Mouse (Mus musculus): ENCODE data around the gene Cgas. TPM values are rescaled to one million over a fixed set of nuclear protein-coding genes. Genes with fewer than 3 reads are reported as not detected.

The Cgas gene
- polyA plus RNA-seq, 1 experiment from 2014 or later, result 0.62 TPM

- H3K9me3 ChIP-seq (replicated peaks), result no peaks in the 10 kb centered on the region
- H3K4me2 ChIP-seq, result no peak overlapping the region
- H3K36me3 ChIP-seq (ENCODE audit: poor library complexity, severe bottlenecking), result peaks cover 35% of the 10 kb centered on the region
- H3K27ac ChIP-seq, result no peak overlapping the region
- WGBS, result 77% methylated on average over 5 of the region's 5 CpGs
- no peak for ATAC-seq
- no peak overlapping the region for H3K4me3 ChIP-seq
- no peak overlapping the region for H3K9ac ChIP-seq
- peaks cover 13% of the 10 kb centered on the region for H3K4me1 ChIP-seq
- peaks cover 15% of the 10 kb centered on the region for H3K27me3 ChIP-seq
Measured at GRCm38 (mm10) chr9:78450404-78450803, 7.4 kb upstream of the Cgas start.

DNA sequence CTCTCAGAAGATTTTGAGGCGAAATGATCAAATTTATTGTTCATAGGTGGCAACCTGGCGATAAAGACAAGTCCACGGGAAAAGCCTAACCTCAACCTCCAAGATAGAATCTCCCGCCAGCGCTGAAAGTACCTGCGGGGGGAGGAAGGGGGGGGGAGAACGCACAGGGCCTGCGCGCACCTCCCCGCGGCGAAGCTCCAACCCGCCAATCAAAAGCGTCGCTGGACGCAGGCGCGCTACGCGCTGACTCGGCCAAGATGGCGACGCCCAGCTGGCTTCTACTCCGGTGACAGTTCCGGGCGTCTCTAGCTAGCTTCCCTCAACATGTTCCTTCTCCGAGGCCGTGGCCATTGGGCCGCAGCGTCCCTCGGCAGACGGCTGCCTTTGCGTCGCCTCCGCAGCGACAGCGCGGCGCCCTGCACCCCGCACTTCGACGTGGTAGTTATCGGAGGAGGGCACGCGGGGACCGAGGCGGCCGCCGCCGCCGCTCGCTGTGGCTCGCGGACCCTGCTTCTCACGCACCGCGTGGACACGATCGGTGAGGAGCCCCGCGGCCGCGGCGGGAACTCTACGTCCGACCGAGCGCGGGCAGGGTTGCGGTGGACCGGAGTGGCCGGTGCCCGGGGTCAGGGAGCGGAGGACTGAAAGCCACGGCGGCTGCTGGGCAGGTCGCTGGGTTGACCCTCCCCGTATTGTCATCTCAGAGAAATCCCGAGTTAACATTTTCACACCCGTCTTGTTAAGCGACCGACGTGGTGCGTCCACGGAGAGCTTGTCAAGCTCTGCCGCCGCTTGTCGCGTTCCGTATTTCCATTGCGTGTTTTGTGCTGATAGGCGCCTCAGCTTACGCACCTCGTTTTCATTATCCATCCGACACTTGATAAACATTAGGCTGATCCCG lies 5.2 kb upstream of the Cgas start, which contains the start of the genes Mto1 and Gm17324:
Gene Mto1, plus strand, starts transcription at position 236 of the 901 bp plus-strand sequence.
Gene Gm17324, minus strand, starts transcription at position 814 of the 901 bp plus-strand sequence.
- Histone ChIP-seq H3K4me3 (peak within 1 kb of the TSS; percentile 87), H3K9me3 (replicated peaks) (no peaks in the 10 kb centered on the region), H3K4me1 (peaks cover 13% of the 10 kb centered on the region), H3K9ac (peak within 1 kb of the TSS; percentile 86), H3K27me3 (peaks cover 35% of the 10 kb centered on the region), H3K36me3 (ENCODE audit: poor library complexity, severe bottlenecking) (peaks cover 22% of the 10 kb centered on the region), H3K4me2 (peak within 1 kb of the TSS; percentile 66), H3K27ac (peak within 1 kb of the TSS; percentile 90)
- peak; percentile 97 for ATAC-seq
- under 1% methylated on average over 93 of the region's 96 CpGs for WGBS

DNA sequence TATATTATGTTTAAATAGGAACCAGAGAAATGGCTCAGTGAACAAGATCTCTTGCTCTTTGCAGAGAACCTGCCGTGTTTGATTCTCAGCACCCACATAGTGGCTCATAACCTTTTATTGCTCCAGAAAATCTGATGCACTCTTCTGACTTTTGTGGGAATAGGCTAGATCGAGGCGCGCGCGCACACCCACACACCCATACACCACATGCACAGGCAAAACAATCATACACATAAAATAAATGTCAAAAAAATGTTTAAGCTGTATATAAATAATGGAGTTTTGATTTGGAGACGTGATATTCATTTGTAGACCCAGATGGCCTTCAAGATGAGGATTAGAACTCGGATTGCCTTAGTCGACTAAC lies 4.6 kb upstream of the Cgas start:
- H3K27me3 ChIP-seq, result peaks cover 41% of the 10 kb centered on the region
- no peak overlapping the region for H3K27ac ChIP-seq
- H3K9ac ChIP-seq, result peak overlapping the region; percentile 86
- peaks cover 19% of the 10 kb centered on the region for H3K4me1 ChIP-seq
- H3K4me3 ChIP-seq, result peak overlapping the region; percentile 87
- peak overlapping the region; percentile 66 for H3K4me2 ChIP-seq
- 23% methylated on average over 9 of the region's 9 CpGs for WGBS
- no peaks in the 10 kb centered on the region for H3K9me3 ChIP-seq (replicated peaks)
- H3K36me3 ChIP-seq (ENCODE audit: poor library complexity, severe bottlenecking), result peaks cover 15% of the 10 kb centered on the region
- ATAC-seq, result peak; percentile 48

DNA sequence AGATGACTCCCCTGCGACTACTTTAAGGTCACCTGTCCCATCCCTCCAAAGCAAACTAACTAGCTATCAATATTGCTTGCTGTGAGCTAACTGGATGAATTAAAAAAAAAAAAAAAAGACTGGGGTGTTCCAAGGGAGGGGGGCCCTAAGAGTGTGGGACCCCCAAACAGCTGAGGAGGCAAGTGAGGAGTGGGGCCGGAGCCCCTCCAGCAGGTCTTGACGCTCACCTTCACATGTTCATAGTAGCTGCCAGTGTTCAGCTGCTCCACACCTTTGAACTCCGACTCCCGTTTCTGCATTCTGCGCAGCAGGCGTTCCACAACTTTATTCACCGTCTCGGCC lies 829 bp downstream of the Cgas start:
- peak overlapping the region; percentile 72 for H3K4me2 ChIP-seq
- H3K36me3 ChIP-seq (ENCODE audit: poor library complexity, severe bottlenecking), result no peaks in the 10 kb centered on the region
- H3K27ac ChIP-seq, result no peak overlapping the region
- H3K27me3 ChIP-seq, result peaks cover 73% of the 10 kb centered on the region
- WGBS, result 4% methylated on average over 9 of the region's 9 CpGs
- H3K9ac ChIP-seq, result peak overlapping the region; percentile 58; the same call in 1 of the 2 replicates
- peak; percentile 14; the same call in 1 of the 2 replicates for ATAC-seq
- H3K4me3 ChIP-seq, result peak overlapping the region; percentile 44
- H3K4me1 ChIP-seq, result peaks cover 12% of the 10 kb centered on the region
- no peaks in the 10 kb centered on the region for H3K9me3 ChIP-seq (replicated peaks)

DNA sequence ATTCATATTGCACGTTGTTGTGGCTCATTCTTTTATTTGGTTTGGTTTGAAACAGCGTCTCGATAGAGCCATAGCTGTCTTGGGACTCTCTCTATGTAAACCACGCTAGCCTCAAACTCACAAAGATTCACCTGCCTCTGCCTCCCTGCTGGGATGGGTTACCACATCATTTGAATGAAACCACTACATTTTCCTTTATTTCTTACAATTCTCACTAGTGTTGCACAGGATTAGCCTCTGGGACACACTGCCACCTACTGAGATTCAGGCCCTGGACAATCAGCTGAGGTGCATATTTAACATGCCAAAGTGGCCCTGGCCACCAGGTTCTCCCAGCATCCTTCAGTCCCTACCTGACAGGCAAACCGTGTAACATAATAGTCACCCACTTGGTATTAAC lies 3.6 kb downstream of the Cgas start:
- Histone ChIP-seq H3K27ac (no peak overlapping the region), H3K4me3 (no peak overlapping the region), H3K4me1 (peaks cover 12% of the 10 kb centered on the region), H3K9me3 (replicated peaks) (no peaks in the 10 kb centered on the region), H3K9ac (no peak overlapping the region), H3K27me3 (peaks cover 51% of the 10 kb centered on the region), H3K4me2 (no peak overlapping the region), H3K36me3 (ENCODE audit: poor library complexity, severe bottlenecking) (no peaks in the 10 kb centered on the region)
- 69% methylated on average over 5 of the region's 5 CpGs for WGBS
- ATAC-seq, result no peak

DNA sequence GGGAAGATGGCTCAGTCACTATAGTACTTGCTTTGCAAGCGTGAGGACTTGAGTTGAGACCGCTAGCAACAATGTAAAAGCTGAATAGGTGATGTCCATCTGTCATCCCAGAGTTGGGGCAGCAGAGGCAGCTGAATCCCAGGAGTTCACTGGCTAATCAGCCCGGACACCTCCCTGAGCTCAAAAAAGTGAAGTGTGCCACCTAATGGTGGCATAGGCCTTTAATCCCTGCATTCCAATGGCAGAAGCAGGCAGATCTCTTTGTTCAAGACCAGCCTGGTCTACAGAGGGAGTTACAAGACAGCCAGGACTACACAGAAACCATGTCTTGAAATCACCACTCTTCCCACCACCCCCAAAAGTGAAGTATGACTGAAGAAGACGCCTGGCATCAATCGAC lies 10.6 kb downstream of the Cgas start:
- Histone ChIP-seq H3K4me3 (no peak overlapping the region), H3K9ac (no peak overlapping the region), H3K27ac (no peak overlapping the region), H3K27me3 (0 out of 2 replicates have a peak, but pooled peaks cover 2% of the 10 kb centered on the region), H3K4me1 (peaks cover 2% of the 10 kb centered on the region; the same call in 1 of the 2 replicates), H3K36me3 (ENCODE audit: poor library complexity, severe bottlenecking) (no peaks in the 10 kb centered on the region), H3K4me2 (no peak overlapping the region), H3K9me3 (replicated peaks) (no peaks in the 10 kb centered on the region)
- WGBS, result 87% methylated on average over 5 of the region's 5 CpGs
- no peak for ATAC-seq

DNA sequence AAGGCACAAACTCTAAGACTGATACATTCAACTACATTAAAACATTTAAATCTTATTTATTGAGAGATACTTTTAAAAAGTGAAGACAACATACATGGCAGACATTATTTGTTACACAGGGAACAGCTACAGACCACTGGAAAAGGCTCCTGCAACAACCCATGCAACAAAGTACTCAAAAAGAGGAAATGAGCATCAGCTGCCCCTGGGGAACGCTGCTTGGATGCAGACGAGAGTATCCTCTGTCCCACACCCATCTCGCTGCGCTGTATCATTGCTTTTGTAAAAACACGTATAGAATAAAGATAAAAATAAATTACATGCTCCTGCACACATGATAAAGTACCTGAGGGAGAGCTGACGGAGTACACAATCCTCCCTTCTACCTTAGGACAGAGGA lies 12.6 kb downstream of the Cgas start:
- 88% methylated on average over 6 of the region's 6 CpGs for WGBS
- H3K27me3 ChIP-seq, result 0 out of 2 replicates have a peak, but pooled peaks cover 2% of the 10 kb centered on the region
- ATAC-seq, result no peak

DNA sequence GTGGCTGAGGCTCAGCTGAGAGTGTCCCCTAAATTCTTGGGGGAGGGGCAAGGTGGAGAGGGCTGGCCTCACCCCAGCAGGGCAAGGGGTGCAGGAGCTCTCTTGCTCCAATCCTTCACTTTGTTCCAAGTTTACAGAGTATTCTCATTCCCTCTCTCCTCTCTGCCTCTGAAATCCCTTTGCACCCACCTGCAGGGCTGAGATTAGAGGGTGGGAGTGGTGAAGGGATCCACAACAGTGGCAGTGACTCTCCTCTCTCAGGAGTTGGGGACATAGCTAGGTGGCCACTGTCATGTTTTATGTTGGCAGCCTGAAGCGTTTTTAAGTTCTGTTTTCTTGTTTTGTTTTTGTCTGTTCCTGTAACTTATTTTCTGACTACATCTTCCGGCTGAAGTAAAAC lies 13.5 kb downstream of the Cgas start:
- 0 out of 2 replicates have a peak, but pooled peaks cover 2% of the 10 kb centered on the region for H3K27me3 ChIP-seq
- no peaks in the 10 kb centered on the region for H3K9me3 ChIP-seq (replicated peaks)
- 61% methylated on average over 2 of the region's 2 CpGs for WGBS
- H3K27ac ChIP-seq, result no peak overlapping the region
- no peak overlapping the region for H3K4me2 ChIP-seq
- H3K4me1 ChIP-seq, result peaks cover 3% of the 10 kb centered on the region; the same call in 1 of the 2 replicates
- no peak for ATAC-seq
- no peaks in the 10 kb centered on the region for H3K36me3 ChIP-seq (ENCODE audit: poor library complexity, severe bottlenecking)
- H3K4me3 ChIP-seq, result no peak overlapping the region
- H3K9ac ChIP-seq, result no peak overlapping the region

More for the DNA sequence above, 12.6 kb downstream of the Cgas start:
- Histone ChIP-seq H3K9me3 (replicated peaks) (no peaks in the 10 kb centered on the region), H3K9ac (no peak overlapping the region), H3K4me1 (peaks cover 3% of the 10 kb centered on the region; the same call in 1 of the 2 replicates), H3K27ac (no peak overlapping the region), H3K4me2 (no peak overlapping the region), H3K36me3 (ENCODE audit: poor library complexity, severe bottlenecking) (no peaks in the 10 kb centered on the region), H3K4me3 (no peak overlapping the region)

DNA sequence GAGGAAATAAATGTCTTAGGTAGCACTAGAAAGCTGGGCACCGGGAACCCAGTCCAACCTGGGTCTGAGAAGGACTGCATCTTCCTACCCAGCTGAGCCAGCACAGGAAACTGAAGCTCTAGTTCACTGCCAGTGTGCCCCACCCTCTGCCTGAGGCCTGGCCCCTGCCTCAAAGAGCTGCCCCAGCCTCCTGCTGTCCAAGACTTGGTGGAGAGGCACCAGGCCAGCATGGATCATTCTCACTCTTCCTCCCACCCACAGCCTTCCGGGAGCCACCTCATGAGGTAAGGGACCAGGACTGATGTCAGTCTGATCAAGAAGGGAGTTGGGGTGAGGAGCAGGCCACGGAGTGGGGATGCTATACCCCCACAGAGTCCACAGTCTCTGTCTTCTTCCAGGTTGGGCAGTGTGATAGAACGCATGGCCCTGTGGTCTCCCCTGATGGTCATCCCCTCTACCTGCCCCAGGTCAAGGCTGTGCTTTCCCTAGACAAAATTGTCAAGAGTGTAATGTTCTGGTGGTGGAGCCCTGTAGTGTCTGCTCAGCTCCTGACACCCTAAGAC lies 14.1 kb downstream of the Cgas start:
- WGBS, result 87% methylated on average over 4 of the region's 4 CpGs
- Histone ChIP-seq H3K4me1 (peaks cover 3% of the 10 kb centered on the region; the same call in 1 of the 2 replicates), H3K4me3 (no peak overlapping the region), H3K4me2 (no peak overlapping the region), H3K27ac (no peak overlapping the region), H3K9me3 (replicated peaks) (no peaks in the 10 kb centered on the region), H3K27me3 (0 out of 2 replicates have a peak, but pooled peaks cover 2% of the 10 kb centered on the region), H3K36me3 (ENCODE audit: poor library complexity, severe bottlenecking) (no peaks in the 10 kb centered on the region), H3K9ac (no peak overlapping the region)
- no peak for ATAC-seq

- Histone ChIP-seq H3K27me3 (0 out of 2 replicates have a peak, but pooled peaks cover 2% of the 10 kb centered on the region), H3K27ac (no peak overlapping the region), H3K4me1 (peaks cover 3% of the 10 kb centered on the region; the same call in 1 of the 2 replicates), H3K9ac (no peak overlapping the region), H3K4me2 (no peak overlapping the region), H3K9me3 (replicated peaks) (no peaks in the 10 kb centered on the region), H3K36me3 (ENCODE audit: poor library complexity, severe bottlenecking) (no peaks in the 10 kb centered on the region), H3K4me3 (no peak overlapping the region)
- 89% methylated on average over 6 of the region's 6 CpGs for WGBS
- ATAC-seq, result no peak
Measured at GRCm38 (mm10) chr9:78428185-78428584, 14.9 kb downstream of the Cgas start.

- Histone ChIP-seq H3K27me3 (0 out of 2 replicates have a peak, but pooled peaks cover 2% of the 10 kb centered on the region), H3K36me3 (ENCODE audit: poor library complexity, severe bottlenecking) (no peaks in the 10 kb centered on the region), H3K4me2 (peak overlapping the region; percentile 56), H3K27ac (no peak overlapping the region), H3K4me1 (peaks cover 3% of the 10 kb centered on the region; the same call in 1 of the 2 replicates), H3K4me3 (peak overlapping the region; percentile 25), H3K9me3 (replicated peaks) (no peaks in the 10 kb centered on the region), H3K9ac (peak overlapping the region; percentile 26; the same call in 1 of the 2 replicates)
- ATAC-seq, result 0 out of 2 replicates have a peak, but pooled peaks have one; percentile 27
- 31% methylated on average over 22 of the region's 27 CpGs for WGBS
Measured at GRCm38 (mm10) chr9:78427362-78427781, 15.7 kb downstream of the Cgas start.

DNA sequence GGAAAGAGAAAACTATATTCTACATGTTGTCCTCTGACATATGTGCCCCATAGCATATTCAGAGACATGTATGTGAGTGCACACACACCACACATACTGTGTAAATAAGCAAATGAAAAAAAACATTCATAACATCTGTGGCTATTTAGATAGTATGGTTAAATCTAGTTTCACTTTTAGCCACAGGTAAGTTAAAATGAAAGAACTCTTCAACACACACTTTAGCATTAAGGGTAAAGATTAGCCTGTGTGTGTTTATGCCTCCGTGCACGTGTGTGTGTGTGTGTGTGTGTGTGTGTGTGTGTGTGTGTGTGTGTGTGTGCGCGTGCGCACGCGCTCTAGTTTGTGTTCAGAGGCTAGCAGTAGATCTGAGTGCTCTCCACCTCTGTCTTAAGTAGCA lies 41.4 kb downstream of the Cgas start:
- Histone ChIP-seq H3K9me3 (replicated peaks) (no peaks in the 10 kb centered on the region), H3K9ac (no peak overlapping the region), H3K27ac (no peak overlapping the region), H3K4me2 (no peak overlapping the region), H3K36me3 (ENCODE audit: poor library complexity, severe bottlenecking) (no peaks in the 10 kb centered on the region), H3K4me1 (no peaks in the 10 kb centered on the region), H3K27me3 (peaks cover 22% of the 10 kb centered on the region), H3K4me3 (no peak overlapping the region)
- no peak for ATAC-seq
- WGBS, result 93% methylated on average over 7 of the region's 7 CpGs
